Mouse (Mus musculus) embryo, embryonic 11.5 days (tissue): Measurements from ENCODE around the gene 1700001P01Rik.
"Not testable (repeated sequence)": the region's sequence is repeated elsewhere in the genome, so short reads cannot be mapped to it uniquely, and the experiment has no call there.

Experiments
- DNase-seq: peaks from one replicate; pipeline ENCODE4 v3.0.0-alpha.2; 2012; ENCODE audit warnings: low read depth, low spot score

Gene 1700001P01Rik

DNA sequence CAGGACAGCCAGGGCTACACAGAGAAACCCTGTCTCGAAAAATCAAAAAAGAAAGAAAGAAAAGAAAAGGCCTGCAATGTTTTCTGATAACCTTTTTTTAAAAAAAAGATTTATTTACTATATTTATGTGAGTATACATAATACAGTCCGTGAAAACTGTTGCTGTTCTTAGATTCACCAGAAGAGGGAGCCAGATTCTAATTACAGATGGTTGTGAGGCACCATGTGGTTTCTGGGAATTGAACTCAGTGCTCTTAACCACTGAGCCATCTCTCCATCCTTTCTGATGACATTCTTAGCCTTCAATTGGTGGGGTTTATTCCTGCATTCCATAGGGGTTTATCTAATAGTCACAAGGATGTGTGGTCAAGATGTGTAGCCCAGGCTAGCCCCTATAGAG is 17.4 kb upstream of the 1700001P01Rik start:
- no peak for DNase-seq

DNA sequence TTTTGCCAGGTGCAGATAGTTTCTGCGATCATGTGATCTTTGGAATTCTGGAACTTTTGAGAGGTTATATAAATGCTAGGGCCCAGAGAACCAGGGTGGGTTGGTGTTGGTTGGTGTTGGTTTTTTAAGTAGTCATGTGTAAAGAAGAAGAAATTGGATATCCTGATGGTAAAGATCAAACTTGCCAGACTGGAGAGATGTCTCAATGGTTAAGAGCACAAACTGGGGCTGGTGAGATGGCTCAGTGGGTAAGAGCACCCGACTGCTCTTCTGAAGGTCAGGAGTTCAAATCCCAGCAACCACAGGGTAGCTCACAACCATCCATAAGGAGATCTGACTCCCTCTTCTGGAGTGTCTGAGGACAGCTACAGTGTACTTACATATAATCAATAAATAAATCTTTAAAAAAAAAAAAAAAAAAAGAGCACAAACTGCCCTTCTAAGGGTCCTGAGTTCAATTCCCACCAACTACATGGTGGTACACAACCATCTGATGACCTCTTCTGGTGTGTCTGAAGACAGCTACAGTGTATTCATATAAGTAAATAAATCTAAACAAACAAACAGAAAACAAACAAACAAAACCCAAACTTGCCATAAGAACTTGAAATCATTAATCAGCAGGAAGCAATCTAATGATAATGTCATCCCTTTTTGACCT is 15.2 kb upstream of the 1700001P01Rik start:
- not testable (repeated sequence) for DNase-seq

DNA sequence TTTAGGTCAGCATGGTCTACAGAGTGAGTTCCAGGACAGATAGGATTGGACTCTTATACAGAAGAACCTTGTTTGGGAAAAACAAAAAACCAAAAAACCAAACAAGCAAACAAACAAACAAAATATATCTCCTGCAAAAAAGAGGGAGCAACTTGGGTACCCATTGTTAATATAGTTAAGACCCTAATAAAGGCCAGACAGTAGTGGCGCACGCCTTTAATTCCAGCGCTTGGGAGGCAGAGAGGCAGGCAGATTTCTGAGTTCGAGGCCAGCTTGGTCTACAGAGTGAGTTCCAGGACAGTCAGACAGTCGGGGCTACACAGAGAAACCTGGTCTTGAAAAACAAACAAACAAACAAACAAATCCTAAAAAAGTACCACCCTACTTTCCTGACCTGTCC is 14.0 kb upstream of the 1700001P01Rik start:
- no peak for DNase-seq

DNA sequence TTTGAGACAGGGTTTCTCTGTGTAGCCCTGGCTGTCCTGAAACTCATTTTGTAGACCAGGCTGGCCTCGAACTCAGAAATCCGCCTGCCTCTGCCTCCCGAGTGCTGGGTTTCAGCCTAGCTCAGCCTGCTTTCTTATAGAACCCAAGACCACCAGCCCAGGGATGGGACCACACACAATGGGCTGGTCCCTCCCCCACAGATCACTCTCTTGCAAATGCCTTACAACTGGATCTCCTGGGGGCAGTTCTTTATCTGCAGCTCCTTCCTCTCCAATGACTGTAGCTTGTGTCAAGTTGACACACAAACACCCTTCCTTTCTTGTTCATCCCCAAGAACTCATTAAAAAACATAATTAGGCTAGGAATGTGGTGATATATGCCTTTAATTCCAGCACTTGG is 12.2 kb upstream of the 1700001P01Rik start:
- no peak for DNase-seq

DNA sequence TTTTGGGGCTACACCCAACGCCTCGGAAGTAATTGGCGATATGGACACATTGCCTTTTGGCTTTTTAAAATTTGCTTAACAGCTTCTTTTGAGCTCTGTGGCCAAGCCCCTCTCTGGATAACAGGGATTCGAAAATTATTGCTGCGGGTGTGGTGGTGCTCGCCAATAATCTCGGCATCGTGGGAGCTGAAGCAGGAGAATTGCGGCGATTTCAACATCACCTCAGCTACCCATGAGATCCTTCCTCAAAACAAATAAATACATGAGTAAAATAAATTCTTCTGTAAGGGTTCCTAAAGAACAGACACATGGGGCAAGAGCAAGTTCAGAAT is 6.8 kb upstream of the 1700001P01Rik start:
- no peak for DNase-seq

DNA sequence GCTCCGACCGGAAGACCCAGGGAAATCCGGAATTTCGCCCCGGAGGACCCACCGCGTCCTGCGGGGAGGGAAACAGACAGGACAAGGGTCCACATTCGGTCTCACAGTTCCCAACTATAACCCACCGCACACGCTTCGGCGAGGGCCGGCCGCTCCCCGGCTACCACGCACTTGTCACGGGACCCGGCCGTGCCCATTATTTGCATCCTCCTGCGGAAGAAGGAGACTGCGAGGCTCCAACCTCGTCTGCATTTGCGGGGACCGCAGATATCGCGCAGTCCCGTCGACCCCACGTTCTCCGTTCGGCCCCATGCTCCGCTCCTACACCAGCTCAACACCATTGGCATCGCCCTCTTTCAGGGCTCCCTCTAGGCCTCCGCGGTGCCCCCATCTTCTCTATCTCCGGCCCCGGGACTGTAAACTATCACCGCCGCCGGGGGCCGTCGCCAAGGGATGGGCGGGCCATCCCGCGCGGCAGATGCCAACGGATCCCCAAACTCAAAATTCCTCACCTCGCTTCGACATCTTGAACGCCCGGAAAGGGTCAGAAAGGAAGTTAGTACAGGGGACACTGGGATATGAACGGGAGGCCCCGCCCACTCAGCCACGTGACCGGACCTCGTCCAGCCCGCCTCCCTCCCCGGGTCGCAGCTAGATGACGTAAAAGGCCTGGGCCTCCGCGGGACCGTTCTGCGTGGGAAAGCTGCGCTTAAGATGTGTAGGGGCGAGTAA is 6.3 kb upstream of the 1700001P01Rik start, which contains the start of gene Rpl23:
Gene Rpl23, minus strand, starts transcription at position 606 of the 732 bp plus-strand sequence.
- peak; percentile 99 for DNase-seq

DNA sequence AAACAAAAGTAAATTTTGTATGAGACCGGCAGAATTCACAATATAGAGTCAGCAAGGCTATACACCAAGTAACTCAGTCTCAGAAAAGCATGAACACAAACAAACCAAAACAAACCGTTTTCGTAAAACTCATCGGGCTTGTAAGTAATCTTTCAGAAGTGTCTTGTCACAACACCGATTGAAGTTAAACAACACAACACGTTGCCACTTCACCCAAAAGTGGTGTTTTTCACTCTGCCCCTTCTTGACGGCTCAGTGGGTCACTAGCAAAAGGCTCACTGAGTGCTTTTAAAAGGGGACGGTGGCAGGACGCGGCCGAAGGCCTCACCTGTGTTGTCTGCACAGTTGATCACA is 5.7 kb upstream of the 1700001P01Rik start:
- no peak for DNase-seq

DNA sequence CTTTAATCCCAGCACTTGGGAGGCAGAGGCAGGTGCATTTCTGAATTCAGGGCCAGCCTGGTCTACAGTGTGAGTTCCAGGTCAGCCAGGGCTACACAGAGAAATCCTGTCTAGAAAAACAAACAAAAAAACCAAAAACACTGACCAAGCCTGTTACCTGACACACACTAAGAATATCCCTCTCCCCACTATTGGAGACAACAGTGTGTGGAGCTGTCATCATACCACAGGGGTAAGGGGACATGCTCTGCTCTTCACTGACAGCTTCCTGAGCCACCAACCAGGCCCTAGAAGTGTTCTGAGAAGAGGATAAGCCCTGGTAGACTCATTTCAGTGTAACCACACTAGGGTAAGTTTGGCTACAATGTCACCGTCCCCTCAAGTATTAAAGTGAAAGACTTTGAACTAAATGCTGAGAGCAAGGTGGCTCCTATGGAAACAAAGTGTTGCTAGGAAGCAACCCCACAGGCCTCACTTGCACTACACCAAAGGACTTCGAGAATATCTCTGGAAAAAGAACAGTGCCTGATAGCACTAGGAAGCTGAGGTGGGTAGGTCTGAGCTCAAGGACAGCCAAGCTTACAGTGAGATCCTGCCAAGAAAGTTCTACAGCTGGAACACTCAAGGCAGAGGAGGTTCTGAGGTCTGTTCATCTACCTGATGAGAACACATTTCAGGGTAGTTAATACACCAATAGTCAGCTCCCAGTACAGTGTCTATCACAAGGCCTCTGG is 4.4 kb upstream of the 1700001P01Rik start:
- DNase-seq, result no peak

DNA sequence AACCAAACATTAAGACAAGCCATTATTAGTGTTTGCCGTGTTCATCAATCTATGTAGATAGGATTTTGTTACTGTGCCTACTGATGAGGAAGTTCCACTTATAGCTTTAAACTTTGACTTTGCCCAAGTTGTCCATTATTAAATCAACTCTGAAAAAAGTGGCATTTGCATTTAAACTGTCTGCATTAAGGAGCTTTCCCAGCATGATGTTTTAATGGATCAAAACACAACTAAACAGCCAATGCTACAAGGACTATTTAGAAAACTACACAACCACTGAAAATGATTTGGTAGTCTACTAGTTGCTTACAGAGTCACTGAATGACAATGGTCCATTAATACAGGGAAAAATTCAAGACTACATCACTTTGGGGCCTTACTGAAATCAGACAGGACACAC is 3.2 kb upstream of the 1700001P01Rik start:
- DNase-seq, result no peak

DNA sequence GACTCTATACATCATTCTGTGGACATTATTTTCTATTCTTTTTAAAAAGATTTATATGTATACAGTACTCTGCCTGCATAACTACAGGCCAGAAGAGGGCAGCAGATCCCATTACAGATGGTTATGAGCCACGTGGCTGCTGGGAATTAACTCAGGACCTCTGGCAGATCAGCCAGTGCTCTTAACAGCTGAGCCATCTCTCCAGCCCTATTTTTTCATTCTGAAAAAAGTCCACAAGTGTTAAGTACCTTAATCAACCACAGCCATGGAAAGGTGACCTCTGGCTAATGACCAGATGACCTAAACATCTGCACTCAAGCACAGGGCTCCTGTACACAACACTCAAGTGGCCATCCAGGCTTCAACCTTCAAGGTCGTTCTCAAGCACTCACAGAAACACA is 1.4 kb upstream of the 1700001P01Rik start:
- DNase-seq, result no peak

DNA sequence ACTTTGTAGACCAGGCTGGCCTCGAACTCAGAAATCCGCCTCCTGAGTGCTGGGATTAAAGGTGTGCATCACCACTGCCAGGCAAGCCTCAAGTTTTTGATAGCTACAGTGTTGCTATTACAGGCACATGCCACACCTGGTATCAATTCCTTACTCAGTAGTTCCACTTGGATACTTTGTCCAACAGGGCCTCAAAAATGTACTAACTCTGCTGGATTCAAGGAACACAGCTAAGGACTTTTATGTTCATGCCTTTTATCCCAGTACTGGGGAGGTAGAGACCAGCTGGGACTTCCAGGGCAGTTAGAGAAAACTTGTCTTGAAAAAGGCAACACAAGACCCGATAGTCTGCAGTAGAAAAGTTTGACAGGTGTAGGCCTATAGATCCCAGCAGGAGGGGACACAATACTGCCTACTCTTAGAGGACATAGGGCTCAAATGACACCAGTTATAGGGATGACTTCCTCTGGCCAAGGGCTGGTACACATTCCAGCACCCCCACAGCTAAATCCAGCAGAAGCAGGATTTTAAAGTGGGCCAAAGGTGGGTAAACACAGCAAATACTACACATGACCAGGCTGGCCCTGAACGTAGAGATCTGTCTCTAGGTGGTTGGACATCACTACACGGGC is 895 bp upstream of the 1700001P01Rik start:
- no peak for DNase-seq

DNA sequence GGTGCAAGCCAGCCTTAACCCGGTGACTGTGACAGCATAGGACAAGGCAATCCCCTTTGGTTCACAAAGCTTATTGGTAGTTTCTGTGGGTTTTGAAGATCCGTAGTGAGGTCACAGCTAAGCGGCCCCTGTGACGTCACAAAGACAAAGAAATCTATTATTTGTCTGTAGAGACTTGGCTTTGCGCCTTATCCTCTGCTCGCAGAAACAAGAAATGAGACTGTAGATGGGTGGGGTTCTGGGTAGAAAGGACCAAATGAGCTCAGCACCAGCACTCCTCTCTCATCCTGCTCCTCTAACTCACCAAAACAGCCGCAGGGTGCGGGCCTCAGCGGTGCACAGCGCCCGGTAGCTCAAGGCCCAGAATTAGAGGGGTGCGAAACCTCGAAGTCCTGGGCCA is 532 bp downstream of the 1700001P01Rik start:
- DNase-seq, result no peak

DNA sequence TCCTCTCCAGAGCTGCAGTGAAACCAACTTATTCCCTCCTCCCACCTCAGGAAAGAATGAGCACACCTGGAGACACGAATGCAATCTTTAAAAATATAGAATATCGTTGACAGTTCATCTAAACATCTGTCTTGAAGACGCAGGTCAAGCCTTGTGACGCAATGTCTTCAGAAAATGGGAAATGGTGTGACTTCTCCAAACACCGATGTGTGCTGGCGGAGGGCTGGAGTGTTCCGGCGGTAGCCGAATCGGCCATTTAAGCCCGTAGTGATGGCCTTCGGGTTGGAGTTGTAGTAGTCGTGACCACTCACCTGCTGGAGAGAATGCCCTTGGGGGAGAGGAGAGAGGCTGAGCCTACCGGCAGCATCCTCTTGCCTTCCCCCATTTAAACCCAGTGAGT is 4.3 kb downstream of the 1700001P01Rik start:
- DNase-seq, result no peak

DNA sequence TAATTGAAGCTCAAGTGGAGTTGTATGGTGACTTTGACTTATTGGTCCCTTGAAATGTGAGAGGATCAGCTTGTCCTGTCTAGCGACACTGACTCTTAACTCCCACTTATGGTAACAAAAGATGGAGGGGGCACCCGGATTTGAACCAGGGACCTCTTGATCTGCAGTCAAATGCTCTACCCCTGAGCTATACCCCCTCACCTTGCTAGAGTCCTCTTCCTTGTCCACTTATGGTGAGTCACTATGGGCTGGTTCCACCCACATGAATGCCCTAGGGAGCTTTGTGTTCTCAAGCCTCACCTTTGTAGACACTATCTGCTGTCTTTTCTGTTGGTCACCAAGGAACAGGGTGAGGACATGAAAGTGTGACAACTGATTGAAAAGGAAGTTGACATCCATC is 6.0 kb downstream of the 1700001P01Rik start:
- no peak for DNase-seq

DNA sequence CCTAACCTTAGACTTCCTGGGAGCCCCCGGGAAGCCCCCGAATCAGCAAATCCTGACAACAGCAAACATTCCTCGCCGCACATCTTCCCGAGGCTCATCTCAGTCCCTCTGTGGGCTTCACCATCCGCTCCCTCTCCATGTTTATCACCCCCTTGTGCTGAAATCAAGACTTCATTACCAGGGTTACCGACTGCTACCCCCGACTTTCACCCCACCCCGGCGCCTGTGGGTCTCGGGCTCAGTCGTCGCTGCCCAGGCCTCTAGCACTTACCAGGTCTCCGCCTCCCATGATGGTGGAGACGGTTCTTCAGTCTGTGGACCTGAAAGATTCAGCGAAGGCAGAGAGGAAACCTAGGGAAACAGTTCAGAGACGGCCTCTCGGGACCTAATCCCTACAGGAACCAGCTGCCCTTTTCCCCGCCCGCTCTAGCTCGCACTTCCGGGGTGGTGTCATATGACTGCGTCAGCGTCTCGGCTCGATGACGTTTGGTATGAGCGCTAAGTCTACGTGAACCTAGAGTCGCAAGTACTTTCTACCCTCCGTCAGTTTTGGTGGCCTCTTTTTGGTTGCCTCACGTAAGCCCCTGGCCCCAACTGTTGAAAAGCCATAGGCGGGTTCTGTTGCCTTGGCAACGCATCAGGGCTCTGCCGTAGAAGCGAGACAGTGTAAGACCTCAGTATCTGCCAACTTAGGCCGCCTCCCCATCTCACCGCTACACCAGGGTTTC is 9.4 kb downstream of the 1700001P01Rik start, which contains the start of gene Cwc25:
Gene Cwc25, minus strand, starts transcription at position 403 of the 728 bp plus-strand sequence.
- peak; percentile 92 for DNase-seq

DNA sequence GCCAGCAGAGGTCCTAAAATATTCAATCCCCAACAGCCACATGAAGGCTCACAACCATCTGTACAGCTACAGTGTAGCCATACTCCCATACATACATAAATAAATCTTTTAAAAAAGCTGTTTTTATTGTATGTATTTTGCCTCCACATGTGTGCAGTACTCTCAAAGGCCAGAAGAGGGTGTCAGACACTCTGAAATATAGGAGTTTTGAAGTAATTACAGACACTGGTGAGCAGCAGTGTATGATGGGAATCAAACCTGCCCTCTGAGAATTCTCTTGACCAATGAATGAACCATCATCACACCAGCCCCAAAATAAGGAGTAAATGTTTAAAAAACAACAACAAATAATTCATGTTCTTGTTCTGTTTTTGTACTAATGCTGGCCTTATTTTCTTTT is 14.1 kb downstream of the 1700001P01Rik start:
- DNase-seq, result no peak

DNA sequence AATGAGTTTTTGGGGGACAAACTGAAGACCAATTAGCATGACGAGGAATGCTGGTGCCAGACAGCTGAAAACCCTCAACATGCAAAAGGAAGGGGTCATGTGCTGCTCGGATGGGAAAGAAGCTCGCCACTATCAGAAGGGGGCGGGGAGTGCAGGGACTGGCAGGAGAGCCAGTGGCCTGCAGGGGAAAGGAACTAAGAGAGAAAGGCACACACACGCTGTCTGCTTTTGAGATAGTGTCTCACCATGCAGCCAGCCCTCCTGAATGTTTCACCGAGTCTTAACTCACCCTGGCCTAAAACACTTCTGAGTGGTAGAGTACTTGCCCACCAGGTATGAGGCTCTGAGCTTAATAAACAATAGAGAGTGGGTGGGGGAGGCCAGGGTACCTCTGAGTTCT is 16.8 kb downstream of the 1700001P01Rik start:
- DNase-seq, result no peak

DNA sequence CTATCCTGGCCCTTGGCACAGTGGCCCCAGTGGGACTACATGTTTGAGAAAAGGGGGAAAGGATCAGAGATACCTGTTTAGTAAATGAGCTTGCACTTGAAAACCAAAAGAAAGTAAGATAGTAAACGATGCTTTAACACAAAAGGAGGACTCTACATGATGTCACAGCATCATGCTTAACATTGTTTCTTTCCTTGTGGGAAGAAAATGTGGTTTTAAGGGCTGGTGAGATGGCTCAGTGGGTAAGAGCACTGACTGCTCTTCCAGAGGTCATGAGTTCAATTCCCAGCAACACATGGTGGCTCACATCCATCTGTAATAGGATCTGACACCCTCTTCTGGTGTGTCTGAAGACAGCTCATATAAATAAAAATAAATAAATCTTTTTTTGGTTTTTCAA is 17.6 kb downstream of the 1700001P01Rik start:
- no peak for DNase-seq

DNA sequence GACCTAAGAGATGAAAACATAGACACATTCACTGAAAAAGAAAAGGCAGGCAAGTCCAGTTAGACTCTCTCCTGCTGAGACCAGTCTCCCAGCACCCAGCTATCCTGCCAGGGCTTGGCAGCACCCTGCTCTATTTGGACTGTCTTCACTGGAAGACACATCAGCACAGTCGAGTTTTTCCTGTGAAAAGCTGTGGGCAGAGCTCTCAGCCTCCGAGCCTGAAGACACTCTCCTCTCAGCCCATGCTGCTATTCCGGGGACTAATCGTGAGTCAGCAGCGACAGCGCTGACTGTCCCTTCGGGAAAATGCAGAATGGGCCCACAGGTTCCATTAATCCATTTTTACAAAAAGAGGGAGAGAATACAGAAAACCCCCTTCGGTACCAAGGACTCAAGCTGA is 22.4 kb downstream of the 1700001P01Rik start:
- DNase-seq, result no peak

DNA sequence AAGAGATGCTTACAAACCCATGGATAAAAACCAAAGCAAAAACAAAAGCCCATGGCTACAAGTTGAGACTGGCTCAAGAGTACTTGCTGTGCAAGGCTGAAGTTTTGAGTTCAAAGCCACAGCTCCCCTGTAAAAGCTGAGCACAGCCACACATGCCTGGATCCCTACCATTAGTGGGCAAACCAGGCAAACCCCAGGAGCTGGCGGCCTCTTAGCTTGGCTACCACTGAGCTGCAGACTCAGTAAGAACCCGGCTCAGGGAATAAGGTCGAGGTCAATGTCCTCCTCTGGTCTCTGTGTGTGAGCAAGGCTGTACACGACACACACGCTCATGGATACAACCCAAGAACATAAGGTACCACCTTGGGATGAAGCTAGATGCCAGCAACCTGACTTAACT is 27.2 kb downstream of the 1700001P01Rik start:
- DNase-seq, result no peak

DNA sequence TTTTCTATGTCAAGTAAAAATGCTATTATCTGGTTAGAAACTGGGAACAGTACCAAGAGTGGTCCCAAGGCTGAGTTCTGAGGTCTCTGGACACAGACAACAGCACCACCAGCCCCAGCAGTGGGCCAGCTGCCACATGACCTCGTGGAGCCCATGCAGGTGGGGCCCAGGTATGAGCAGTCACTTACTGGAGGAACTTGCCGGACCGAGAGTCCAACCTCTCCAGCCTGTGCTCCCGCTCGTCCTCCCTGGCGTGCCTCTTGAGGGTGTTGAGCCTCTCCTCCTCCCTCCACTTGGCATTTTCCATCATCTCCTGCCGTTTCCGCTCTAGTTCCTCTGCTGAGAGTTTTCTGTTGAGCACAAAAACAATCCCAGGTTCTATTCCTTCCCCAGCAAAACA is 27.9 kb downstream of the 1700001P01Rik start:
- no peak for DNase-seq

DNA sequence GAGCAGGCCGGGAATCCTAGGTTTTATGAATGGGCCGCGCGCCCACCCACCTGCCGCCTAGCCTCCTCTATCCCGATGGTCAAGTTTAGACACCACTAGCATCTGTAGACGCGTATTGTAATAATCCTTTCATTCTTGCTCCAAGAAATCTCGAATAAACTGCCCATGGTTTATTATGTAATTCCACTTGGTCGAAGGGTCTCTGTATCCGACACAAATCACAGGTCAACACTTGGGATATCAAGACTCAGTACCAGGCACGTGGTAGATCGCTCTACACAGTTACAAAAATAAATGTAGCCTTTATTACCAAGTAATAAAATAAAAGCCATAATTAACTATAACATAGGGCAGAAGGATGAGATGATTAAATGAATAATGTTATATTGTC is 30.4 kb downstream of the 1700001P01Rik start:
- no peak for DNase-seq
